Mouse (Mus musculus) ovary, postnatal 36 days (tissue): ENCODE results near the gene Nova2.

Experiments
- DNase-seq: peaks from one replicate; pipeline ENCODE4 v3.0.0; 2022; ENCODE audit warnings: low spot score, mixed read lengths

Nova2 gene

GRCm38 (mm10) chr7:18924321-18924720 is 1.4 kb upstream of the Nova2 start:
- no peak for DNase-seq

DNA sequence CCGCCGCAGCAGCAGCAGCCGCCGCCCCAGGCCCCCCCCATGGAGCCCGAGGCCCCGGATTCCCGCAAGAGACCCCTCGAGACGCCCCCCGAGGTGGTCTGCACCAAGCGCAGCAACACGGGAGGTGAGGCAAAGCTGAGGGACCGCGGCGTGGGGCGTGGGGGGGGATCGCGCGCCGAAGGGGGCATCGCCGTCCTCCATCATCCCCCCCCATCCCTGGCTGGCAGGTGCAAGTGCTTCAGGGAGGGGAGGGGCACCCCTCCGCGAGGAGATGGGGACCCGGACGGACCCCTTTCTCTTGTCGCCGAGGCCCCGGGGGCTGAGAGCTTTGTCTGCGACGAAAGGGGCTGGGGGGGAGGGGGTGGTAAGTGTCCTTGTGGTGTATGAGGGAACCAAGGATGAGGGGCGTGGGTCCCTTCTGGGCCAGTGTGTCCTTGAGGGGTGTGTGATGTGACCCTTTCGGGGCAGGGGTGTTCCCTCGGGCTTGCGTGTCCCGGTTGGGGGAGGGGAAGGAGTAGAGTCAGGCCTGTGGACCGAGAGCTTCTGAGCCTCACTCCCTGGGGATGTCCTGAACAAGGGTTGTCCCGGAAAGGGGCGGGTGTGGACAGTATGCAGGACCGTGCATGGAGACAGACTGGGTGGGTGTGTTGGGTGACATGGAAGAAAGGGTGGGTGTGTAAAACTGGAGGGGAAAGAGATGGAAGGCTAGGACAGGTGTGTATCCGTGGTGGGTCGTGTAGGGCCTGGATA is 528 bp downstream of the Nova2 start:
- no peak for DNase-seq

DNA sequence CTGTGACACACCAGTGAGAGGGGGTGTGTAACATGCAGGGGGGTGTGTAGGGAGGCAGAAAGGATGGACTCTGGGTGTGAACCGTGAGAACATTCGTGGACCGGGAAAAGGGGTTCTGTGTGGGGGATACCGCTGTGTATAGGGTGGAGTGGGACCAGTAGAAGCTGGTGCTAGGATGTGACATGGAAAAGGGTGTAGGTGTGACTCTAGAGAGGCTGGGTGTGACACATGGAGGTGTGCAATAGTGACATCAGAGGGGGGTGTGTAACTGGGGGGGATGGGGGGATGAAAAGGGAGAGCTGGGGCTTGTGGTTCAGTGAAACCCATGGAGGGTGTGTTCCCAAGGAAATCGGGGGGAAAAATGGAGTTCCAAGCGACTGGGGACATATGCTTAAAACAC is 1.2 kb downstream of the Nova2 start:
- DNase-seq: no peak

DNA sequence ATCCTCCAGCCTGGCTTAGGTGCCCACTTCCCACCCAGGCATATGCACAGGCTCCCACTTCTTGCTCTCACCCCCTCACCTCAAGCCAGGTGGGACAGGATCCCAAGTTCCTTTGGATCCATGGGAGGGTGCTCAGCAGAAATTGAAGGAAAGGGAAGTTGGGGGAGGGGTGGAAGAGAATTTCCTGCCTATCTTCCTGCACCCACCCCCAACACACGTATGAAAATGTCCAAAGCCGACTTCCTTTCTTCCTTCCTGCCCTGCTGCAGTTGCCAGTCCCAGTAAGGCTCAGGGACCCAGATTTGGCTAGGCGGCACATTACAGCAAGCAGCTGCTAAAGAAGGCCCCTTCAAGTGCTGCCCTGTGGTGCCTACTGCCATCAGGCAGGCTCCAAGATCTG is 2.1 kb downstream of the Nova2 start:
- no peak for DNase-seq

DNA sequence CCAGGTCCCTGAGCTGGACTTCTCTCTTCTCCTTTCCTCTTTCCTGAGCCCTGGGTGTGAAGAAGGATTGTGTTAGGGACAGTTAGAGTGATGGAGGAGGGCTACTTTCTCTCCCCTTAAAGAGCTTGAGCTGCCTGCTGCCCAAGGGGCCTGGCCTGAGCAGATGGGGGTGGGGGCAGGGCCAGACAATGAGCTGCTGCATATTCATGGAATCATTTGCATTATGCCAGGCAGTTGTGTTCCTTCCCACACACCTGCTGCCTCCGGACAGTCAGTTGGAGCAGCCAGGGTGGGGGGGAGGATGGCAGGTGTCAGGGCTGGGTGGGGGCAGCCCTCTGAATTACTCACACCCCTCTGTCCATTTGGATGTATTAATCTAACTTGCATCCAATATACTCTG is 16.7 kb downstream of the Nova2 start:
- DNase-seq: no peak

DNA sequence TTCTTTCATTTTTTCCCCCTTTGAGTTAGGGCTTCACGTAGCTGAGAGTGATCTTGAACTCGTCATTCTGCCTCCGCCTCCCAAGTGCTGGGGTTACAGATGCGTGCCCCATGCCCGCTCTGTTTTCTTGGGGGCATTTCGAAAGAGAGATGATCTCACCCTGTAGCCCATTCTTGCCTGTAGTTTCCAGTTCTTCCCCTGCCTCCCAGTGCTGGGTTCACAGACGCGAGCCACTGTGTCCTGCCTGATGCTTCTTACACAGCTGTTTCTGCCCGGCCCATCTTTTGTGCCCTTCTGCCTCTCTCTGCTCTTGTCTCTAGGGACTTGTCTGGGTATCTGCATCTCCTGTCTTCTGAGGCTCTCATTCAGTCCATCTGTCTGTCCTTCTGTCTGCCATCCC is 17.1 kb downstream of the Nova2 start:
- no peak for DNase-seq

DNA sequence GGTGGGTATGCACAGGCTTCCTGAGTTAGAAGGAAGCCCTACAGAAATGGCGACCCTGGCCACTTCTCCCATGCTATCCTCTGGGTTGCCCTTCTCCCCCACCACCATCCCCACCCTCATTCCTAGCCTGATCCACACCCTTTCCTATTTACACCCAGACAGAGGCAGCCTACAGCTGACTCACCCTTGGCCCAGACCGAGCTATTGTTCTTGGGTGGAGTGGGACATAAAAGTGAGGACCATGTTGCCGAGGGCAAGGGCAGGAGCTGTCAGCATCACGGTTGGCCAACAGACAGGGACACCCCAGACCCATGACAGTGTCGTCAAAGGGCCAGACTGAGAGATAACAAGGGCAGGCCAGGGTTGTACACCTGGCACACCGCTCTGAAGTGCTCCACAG is 22.5 kb downstream of the Nova2 start:
- DNase-seq: no peak

DNA sequence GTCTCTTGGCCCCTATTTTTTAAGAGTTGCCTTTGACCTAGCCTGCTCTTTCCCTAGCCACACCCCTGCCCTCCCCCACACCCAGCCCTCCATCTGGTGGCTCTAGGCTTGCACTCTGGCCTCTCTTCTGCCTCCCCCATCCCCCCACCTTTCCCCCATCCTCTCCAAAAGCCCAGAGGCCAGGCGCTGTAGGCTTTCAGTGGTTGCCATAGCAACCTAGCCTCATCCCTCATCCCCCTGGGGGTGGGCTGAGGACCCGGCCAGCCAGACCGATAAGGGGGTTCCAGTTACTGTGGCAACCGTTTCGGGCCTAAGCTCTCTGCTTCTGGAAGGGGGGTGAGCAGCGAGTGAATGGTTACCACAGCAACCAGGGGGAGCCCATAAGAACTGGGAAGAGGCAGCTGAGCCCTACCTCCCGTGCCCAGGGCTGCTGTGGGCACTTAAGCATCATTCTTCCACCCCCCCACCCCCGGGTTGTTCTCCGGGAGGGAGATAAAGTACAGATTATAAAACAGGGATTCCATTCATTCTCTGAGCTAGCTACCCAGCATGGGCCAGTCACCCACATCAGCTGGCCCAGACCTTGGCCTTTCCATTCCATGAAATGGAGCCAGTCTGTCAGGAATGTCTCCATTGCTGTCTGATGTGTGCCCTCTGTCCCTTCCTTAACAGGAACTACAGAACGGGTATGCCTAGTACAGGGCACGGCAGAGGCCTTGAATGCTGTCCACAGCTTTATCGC is 24.3 kb downstream of the Nova2 start:
- no peak for DNase-seq

DNA sequence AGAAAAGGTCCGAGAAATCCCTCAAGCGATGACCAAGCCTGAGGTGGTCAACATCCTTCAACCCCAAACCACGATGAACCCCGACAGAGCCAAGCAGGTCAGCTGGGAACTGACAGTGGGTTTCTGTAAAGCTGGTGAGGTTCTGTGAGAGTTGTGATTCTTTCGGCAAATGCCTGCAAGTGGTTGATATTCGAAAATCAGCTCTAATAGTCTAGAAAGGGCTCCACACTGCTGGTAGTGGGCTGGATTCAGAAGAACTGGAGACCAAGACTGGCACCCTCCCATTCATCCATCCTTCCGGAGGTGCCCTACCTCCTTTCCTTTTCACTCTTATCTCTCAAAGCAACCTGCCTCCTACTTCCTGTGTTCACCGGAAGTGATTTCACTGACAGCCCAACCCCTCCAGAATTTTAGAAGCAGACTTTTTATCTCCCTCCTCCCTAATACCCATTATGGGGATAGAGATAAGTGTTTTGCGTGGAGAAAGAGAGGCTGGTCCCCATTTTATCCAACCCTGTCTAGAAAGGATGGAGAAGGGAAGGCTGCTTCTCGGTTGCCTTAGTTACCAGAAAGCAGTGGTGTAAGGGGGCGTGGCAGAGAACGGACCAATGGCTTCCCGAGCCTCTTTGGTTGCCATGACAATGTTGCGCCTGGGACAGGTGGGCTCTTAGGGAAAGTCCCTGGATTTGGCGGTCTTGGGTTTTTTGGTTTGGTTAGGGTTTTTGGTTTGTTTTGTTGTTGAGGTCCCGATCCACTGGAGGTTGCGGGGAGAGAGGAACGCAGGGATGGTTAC is 25.0 kb downstream of the Nova2 start:
- DNase-seq: no peak

- DNase-seq: peak; percentile 60
These were observed 25.7 kb downstream of the Nova2 start for GRCm38 (mm10) chr7:18951397-18951796.

GRCm38 (mm10) chr7:18957569-18958383 is 32.1 kb downstream of the Nova2 start:
- peak; percentile 77 for DNase-seq

GRCm38 (mm10) chr7:18958384-18958766 is 32.7 kb downstream of the Nova2 start:
- DNase-seq: no peak

- DNase-seq: no peak
These were observed 33.8 kb downstream of the Nova2 start for GRCm38 (mm10) chr7:18959446-18959845.

GRCm38 (mm10) chr7:18962171-18962792 is 36.6 kb downstream of the Nova2 start:
- DNase-seq: no peak

- no peak for DNase-seq
These were observed 37.1 kb downstream of the Nova2 start for GRCm38 (mm10) chr7:18962795-18963194.

GRCm38 (mm10) chr7:18963294-18963843 is 37.7 kb downstream of the Nova2 start:
- no peak for DNase-seq

- DNase-seq: no peak
These were observed 39.6 kb downstream of the Nova2 start for GRCm38 (mm10) chr7:18965312-18965711.

- no peak for DNase-seq
These were observed 41.9 kb downstream of the Nova2 start for GRCm38 (mm10) chr7:18967603-18968002.

DNA sequence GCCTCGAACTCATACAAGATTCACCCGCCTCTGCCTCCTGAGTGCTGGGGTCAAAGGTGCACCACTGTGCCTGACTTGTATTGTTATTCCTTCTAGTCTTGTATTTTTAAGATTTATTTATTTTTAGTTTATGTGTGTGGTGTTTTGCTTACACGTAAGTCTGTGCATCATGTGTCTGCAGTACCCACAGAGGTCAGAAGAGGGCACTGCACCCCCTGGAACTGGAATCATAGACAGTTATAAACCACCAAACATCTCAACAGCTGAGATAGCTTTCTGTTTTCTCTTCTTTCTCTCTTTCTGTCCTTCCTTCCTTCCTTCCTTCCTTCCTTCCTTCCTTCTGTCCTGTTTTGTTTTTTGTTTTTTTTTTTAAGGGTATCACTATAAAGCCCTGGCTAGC is 45.3 kb downstream of the Nova2 start:
- DNase-seq: no peak

GRCm38 (mm10) chr7:18978381-18978780 is 52.7 kb downstream of the Nova2 start:
- no peak for DNase-seq

DNA sequence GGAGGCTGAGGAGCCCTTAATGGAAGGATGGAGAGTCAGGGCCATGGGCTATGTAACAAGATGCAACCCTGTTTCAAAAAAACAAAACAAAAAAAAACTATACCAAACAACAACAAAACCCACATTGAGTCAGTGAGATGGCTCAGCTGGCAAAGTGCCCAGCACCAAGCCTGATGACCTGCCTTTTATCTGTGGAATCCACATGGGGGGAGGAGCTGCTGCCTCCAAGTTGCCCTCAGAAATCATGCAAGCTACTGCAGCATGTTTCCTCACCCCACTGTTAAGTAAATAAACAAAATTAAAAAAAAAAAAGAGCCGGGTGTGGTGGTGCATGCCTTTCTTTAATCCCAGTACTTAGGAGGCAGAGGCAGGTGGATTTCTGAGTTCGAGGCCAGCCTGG is 60.8 kb downstream of the Nova2 start:
- no peak for DNase-seq
